ENCODE assay signal across 27 mouse cellular contexts in genomic region chr11:52037659-52038058, GRCm38 (mm10). TPM values are rescaled to one million over a fixed set of nuclear protein-coding genes. Genes with fewer than 3 reads are reported as not detected.
DNase-seq lines count a peak whose midpoint lies in the region; ATAC-seq and TF ChIP-seq lines count a peak whose summit lies in the region.
"Had no signal": no experiment of that assay in that cellular context is flagged by ENCODE, and none has a peak within 500 bp of the region (broad histone marks: within the 10 kb centered on the region; RNA-seq: fewer than 3 reads in every experiment).

No protein-coding gene starts in this region.

- ATAC-seq in forebrain, embryonic 14.5 days = no peak
- ATAC-seq in forebrain, embryonic 11.5 days (replicated peaks; ENCODE audit: low FRiP score) = no peak
- ATAC-seq in heart, postnatal 0 days (ENCODE audit: insufficient read depth, low read depth) = peak; percentile 81; the same call in 1 of the 2 replicates
- ATAC-seq: forebrain, embryonic 15.5 days; hindbrain, embryonic 16.5 days had no signal

- no peak overlapping the region for H3K4me2 ChIP-seq in forebrain, embryonic 14.5 days (ENCODE audit: low read length)
- no peak overlapping the region for H3K4me2 ChIP-seq in forebrain, embryonic 11.5 days (ENCODE audit: low read depth, low read length, severe bottlenecking)
- no peak overlapping the region for H3K4me2 ChIP-seq in heart, postnatal 0 days (ENCODE audit: low read depth, low read length)
- H3K4me2 ChIP-seq: forebrain, embryonic 15.5 days; limb, embryonic 12.5 days; liver, embryonic 15.5 days; lung, embryonic 14.5 days; neural tube, embryonic 12.5 days had no signal

- no peaks in the 10 kb centered on the region for H3K27me3 ChIP-seq in forebrain, embryonic 14.5 days (replicated peaks; ENCODE audit: control insufficient read depth, insufficient read depth, low read length)
- H3K27me3 ChIP-seq in forebrain, embryonic 11.5 days (ENCODE audit: control insufficient read depth, insufficient read depth, low read length) = no peaks in the 10 kb centered on the region
- H3K27me3 ChIP-seq in heart, postnatal 0 days (ENCODE audit: control insufficient read depth, insufficient read depth, low read length) = no peaks in the 10 kb centered on the region
- H3K27me3 ChIP-seq: CH12.LX; forebrain, embryonic 15.5 days; limb, embryonic 12.5 days; liver, embryonic 15.5 days; neural tube, embryonic 12.5 days had no signal

- no peak for TF ChIP-seq CTCF in heart, postnatal 0 days (IDR thresholded peaks at IDR 0.05; ENCODE audit: low read depth)

- 73% methylated on average over 3 of the region's 3 CpGs for WGBS in forebrain, embryonic 14.5 days
- 70% methylated on average over 3 of the region's 3 CpGs for WGBS in forebrain, embryonic 11.5 days
- WGBS in heart, postnatal 0 days = 17% methylated on average over 3 of the region's 3 CpGs

- H3K4me3 ChIP-seq in forebrain, embryonic 14.5 days (ENCODE audit: low read depth, low read length) = no peak overlapping the region
- no peak overlapping the region for H3K4me3 ChIP-seq in forebrain, embryonic 11.5 days (ENCODE audit: low read depth, low read length)
- no peak overlapping the region for H3K4me3 ChIP-seq in heart, postnatal 0 days (ENCODE audit: low read depth, low read length)
- H3K4me3 ChIP-seq: forebrain, embryonic 15.5 days; heart, adult 2 months; left cerebral cortex, adult 2 months; limb, embryonic 12.5 days; liver, embryonic 15.5 days; midbrain, embryonic 10.5 days; neural tube, embryonic 12.5 days had no signal

- no peak for TF ChIP-seq EP300 in heart, postnatal 0 days (IDR thresholded peaks at IDR 0.05; ENCODE audit: low read depth)

- DNase-seq in forebrain, embryonic 14.5 days (ENCODE audit: low spot score) = peak; percentile 10
- DNase-seq in forebrain, embryonic 11.5 days (ENCODE audit: low spot score) = no peak
- peak; percentile 63 for DNase-seq in heart, postnatal 0 days (ENCODE audit: low spot score)
- no peak for DNase-seq in heart, adult 9 months (ENCODE audit: low spot score in 2 of 2)
- peak; percentile 35 for DNase-seq in MN1 (ENCODE audit: low spot score)
- DNase-seq in retina, embryonic 14.5 days (ENCODE audit: low spot score) = peak; percentile 39
- no peak for DNase-seq in layer of hippocampus, postnatal 25 days (ENCODE audit: extremely low spot score in 1 of 2, low spot score in 1 of 2)
- DNase-seq: adrenal gland, postnatal 10 days; cerebellum, adult 11 months; cerebellum, adult 9-10 months; cerebellum, postnatal 36 days; gastrocnemius, postnatal 25 days; heart, adult 2 months; heart, postnatal 14 days; kidney, adult 9 months; kidney, postnatal 10 days; layer of hippocampus, adult 9-11 months; lung, embryonic 14.5 days; right cerebral cortex, postnatal 25 days had no signal

- H3K27ac ChIP-seq in forebrain, embryonic 14.5 days (ENCODE audit: low read depth, low read length) = no peak overlapping the region
- no peak overlapping the region for H3K27ac ChIP-seq in forebrain, embryonic 11.5 days (ENCODE audit: low read depth, low read length)
- H3K27ac ChIP-seq in heart, postnatal 0 days (ENCODE audit: low read depth) = peak overlapping the region; percentile 18; the same call in 1 of the 2 replicates
- H3K27ac ChIP-seq: forebrain, embryonic 15.5 days; heart, adult 2 months; left cerebral cortex, adult 2 months; limb, embryonic 12.5 days; liver, embryonic 15.5 days; midbrain, embryonic 10.5 days; neural tube, embryonic 12.5 days had no signal

- no peak overlapping the region for H3K9ac ChIP-seq in forebrain, embryonic 14.5 days (ENCODE audit: low read length)
- H3K9ac ChIP-seq in forebrain, embryonic 11.5 days (ENCODE audit: low read length) = no peak overlapping the region
- no peak overlapping the region for H3K9ac ChIP-seq in heart, postnatal 0 days (replicated peaks; ENCODE audit: low read depth, low read length)
- H3K9ac ChIP-seq: forebrain, embryonic 15.5 days; limb, embryonic 12.5 days; liver, embryonic 15.5 days; lung, embryonic 14.5 days; neural tube, embryonic 12.5 days had no signal

- H3K4me1 ChIP-seq in forebrain, embryonic 14.5 days (ENCODE audit: control insufficient read depth, insufficient read depth, low read length) = no peaks in the 10 kb centered on the region
- no peaks in the 10 kb centered on the region for H3K4me1 ChIP-seq in forebrain, embryonic 11.5 days (replicated peaks; ENCODE audit: control insufficient read depth, insufficient read depth, low read length)
- peaks cover 6% of the 10 kb centered on the region; the same call in 1 of the 2 replicates for H3K4me1 ChIP-seq in heart, postnatal 0 days (ENCODE audit: control insufficient read depth, insufficient read depth)
- H3K4me1 ChIP-seq: forebrain, embryonic 15.5 days; limb, embryonic 12.5 days; liver, embryonic 15.5 days; midbrain, embryonic 10.5 days; neural tube, embryonic 12.5 days had no signal

- 0 out of 2 replicates have a peak, but pooled peaks cover 2% of the 10 kb centered on the region for H3K36me3 ChIP-seq in forebrain, embryonic 14.5 days (ENCODE audit: control insufficient read depth, insufficient read depth, low read length)
- H3K36me3 ChIP-seq in forebrain, embryonic 11.5 days (ENCODE audit: control insufficient read depth, insufficient read depth, low read length) = no peaks in the 10 kb centered on the region
- no peaks in the 10 kb centered on the region for H3K36me3 ChIP-seq in heart, postnatal 0 days (replicated peaks; ENCODE audit: control insufficient read depth, insufficient read depth, low read length)
- H3K36me3 ChIP-seq: limb, embryonic 12.5 days; liver, embryonic 15.5 days; midbrain, embryonic 10.5 days had no signal

- H3K9me3 ChIP-seq in forebrain, embryonic 14.5 days (replicated peaks; ENCODE audit: control insufficient read depth, low read length) = no peaks in the 10 kb centered on the region
- H3K9me3 ChIP-seq in forebrain, embryonic 11.5 days (ENCODE audit: control insufficient read depth, low read length) = no peaks in the 10 kb centered on the region
- H3K9me3 ChIP-seq in heart, postnatal 0 days (replicated peaks; ENCODE audit: control insufficient read depth, low read length) = no peaks in the 10 kb centered on the region
- H3K9me3 ChIP-seq: forebrain, embryonic 15.5 days; limb, embryonic 12.5 days; liver, embryonic 15.5 days; midbrain, embryonic 10.5 days; neural tube, embryonic 12.5 days had no signal

RNA-seq across cellular contexts. Expression of gene Cdkl3, which starts 33.6 kb away (rescaled TPM):
- 20.4 and 22.3 TPM in 2 replicates for polyA plus RNA-seq in forebrain, embryonic 14.5 days (2014; fragmentation: Nextera tagmentation; extraction: Ambion mirVana)
- polyA plus RNA-seq in forebrain, embryonic 11.5 days (2014; fragmentation: Nextera tagmentation; extraction: Ambion mirVana) = 13.2 and 13.6 TPM in 2 replicates
- total RNA-seq in heart, postnatal 0 days (2014; rRNA removed; ENCODE audit: low replicate concordance) = 2.3 and 5.6 TPM in 2 replicates
- 13.1 and 16.3 TPM in 2 replicates for polyA plus RNA-seq in heart, postnatal 0 days (2015; fragmentation: Nextera tagmentation; extraction: Ambion mirVana)
- total RNA-seq in layer of hippocampus, postnatal 25 days (2021) = 10 to 100 TPM; 14.2 to 17.3 TPM

RNA-seq across cellular contexts. Expression of gene Ube2b, which starts 37.1 kb away (rescaled TPM):
- 189 and 211 TPM in 2 replicates for polyA plus RNA-seq in forebrain, embryonic 14.5 days (2014; fragmentation: Nextera tagmentation; extraction: Ambion mirVana)
- polyA plus RNA-seq in forebrain, embryonic 11.5 days (2014; fragmentation: Nextera tagmentation; extraction: Ambion mirVana) = 163 and 177 TPM in 2 replicates
- total RNA-seq in heart, postnatal 0 days (2014; rRNA removed; ENCODE audit: low replicate concordance) = 169 and 261 TPM in 2 replicates
- 404 and 412 TPM in 2 replicates for polyA plus RNA-seq in heart, postnatal 0 days (2015; fragmentation: Nextera tagmentation; extraction: Ambion mirVana)
- total RNA-seq in layer of hippocampus, postnatal 25 days (2021) = 100 to 1,000 TPM; 187 to 191 TPM

Comparison
In these comparisons a context has a peak if more than half of its experiments do, and no peak if none do; other contexts are left out.
1. DNase-seq: peak in forebrain, embryonic 14.5 days (single experiment), heart, postnatal 0 days (single experiment), MN1 (single experiment) and retina, embryonic 14.5 days (single experiment); none in forebrain, embryonic 11.5 days (single experiment), heart, adult 9 months (0 of 2) and layer of hippocampus, postnatal 25 days (0 of 2).